Mouse (Mus musculus): ENCODE data around the gene Asap3. TPM values are rescaled to one million over a fixed set of nuclear protein-coding genes. Genes with fewer than 3 reads are reported as not detected.

Asap3 gene
- polyA plus RNA-seq (2014; fragmentation: Illumina TruSeq; extraction: RNeasy Lipid Tissue Mini Kit (QIAGEN cat#74804); ENCODE audit: low read depth, low replicate concordance), result 1.1 TPM

DNA sequence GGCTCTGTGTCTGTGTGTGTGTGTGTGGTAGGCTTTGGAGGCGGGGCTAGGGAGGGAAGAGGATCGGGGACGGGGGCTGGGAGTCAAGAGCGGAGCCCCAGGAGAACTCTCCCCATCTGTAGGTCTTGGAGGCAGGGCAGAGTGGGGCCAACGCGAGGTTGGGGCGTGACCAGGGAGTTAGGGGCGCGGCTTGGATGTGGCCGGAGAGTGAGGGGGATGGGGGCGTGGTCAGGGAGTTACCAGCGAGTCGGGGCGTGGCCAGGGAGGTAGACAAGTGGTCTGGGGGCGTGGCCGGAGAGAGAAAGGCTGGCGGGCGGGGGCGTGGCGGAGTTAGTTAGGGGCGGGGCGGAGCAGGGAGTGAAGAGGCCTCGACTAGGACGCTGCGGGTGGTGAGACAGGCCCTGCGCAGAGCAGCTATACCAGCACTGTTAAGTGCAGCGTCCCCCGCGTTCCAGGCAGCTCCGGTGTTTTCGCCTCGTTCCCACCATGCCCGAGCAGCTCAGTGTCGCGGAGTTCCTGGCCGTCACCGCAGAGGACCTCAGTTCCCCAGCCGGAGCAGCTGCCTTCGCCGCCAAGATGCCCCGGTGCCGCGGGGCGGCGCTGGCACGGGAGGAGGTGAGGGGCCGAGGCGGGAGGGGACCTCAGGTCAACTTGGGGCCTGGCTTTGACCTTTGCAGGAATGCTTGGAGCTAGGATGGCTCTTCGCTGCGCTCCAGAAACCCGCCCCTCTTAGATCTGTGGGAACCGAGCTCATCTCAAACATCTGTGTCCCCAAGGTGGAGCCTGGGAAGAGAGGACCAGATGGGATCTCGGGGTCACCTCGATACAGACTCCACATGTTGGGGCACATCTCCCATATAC, at the start of gene Asap3:
Gene Asap3, plus strand, starts transcription at position 333 of the 861 bp plus-strand sequence.

DNA sequence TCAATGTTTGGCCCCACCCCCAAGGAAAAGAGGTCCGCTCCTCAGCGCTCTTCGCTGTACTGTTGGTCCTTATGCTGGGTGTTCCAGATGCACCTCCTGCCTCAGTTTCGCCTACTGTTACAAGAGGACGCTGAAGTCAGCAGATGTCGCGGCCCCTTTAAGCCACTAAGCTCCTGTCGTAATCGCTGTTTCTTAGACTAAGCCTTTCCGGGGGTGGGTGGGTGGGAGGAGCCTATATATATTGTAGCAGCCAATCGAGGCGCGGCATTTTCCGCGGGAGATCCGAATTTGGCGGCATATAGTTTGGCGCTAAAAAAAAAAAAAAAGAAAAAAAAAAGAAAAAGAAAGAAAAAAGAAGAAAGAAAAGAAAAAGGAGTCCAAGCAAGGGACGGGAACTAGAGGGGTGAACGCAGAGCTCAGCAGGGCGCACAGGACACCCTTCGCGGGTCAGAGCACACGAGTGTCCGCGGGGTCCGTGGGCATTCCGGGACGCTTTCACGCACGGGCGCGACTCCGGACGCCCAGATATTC, 34.1 kb upstream of the Asap3 start, which contains the start of gene E2f2:
Gene E2f2, plus strand, starts transcription at position 384 of the 531 bp plus-strand sequence.

DNA sequence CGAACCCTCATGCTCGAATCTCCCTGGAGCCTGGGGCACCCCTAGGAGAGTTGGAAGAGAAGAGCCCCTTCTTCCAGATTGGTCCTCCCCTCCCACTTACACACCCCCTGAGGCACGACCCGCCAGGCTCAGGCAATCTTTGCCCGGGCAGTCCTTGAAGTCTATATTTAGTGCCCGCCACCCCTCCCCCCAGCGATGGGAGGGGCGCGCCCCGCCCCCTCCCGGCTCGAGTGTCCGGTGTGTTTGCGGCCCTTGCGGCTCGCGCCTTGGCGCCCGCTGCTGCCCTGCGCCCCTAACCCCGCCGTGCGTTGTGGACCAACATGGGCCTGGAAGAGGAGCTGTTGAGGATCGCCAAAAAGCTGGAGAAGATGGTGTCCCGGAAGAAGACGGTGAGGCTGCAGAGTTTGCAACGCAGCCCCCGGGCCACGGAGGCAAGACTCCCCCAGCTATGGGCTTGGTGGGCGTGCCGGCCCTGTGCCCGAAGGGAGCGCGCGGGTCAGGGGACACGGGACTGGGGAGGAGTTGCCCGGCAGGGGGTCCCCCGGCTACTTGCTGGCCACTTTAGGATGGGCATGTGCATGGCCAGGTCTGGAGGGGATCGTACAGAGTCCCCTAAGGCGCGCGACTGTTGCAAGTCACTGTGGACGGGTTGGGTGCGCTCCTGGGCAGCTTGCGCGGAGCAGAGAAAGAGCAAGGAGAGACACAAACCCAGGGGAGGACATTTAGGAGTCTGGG, 41.7 kb downstream of the Asap3 start, which contains the start of gene Tcea3:
Gene Tcea3, plus strand, starts transcription at position 1 of the 735 bp plus-strand sequence.

DNA sequence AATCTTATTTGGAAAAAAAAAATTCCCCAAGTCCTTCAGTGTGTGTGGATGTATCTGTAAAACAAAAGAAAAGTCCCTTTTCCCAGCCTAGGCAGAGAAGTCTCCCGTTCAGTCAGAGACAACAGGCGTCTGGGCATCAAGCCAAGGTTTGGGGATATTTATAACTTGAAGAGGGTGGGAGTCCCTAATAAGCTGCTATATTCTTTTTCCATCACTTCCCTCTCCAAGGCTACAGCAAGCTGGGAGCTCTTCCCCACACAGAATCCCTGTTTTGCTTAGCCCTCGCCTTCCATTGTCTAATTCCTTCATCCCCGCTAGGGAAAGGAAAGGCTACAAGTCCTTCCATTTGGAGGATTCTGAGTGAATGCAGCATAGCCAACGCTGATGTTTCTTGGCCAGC, 78.3 kb downstream of the Asap3 start, which contains the start of gene Zfp46:
Gene Zfp46, plus strand, starts transcription at position 229 of the 400 bp plus-strand sequence.

Other genes starting within 250 kb of the Asap3 start
- gene Gale, start 242.6 kb upstream of the Asap3 start, polyA plus RNA-seq (2014; fragmentation: Illumina TruSeq; extraction: RNeasy Lipid Tissue Mini Kit (QIAGEN cat#74804); ENCODE audit: low read depth, low replicate concordance), result 0.66 TPM
- 1.5 TPM for gene Lypla2, start 233.7 kb upstream of the Asap3 start, polyA plus RNA-seq (2014; fragmentation: Illumina TruSeq; extraction: RNeasy Lipid Tissue Mini Kit (QIAGEN cat#74804); ENCODE audit: low read depth, low replicate concordance)
- 30.9 TPM for gene Pithd1, start 219.1 kb upstream of the Asap3 start, polyA plus RNA-seq (2014; fragmentation: Illumina TruSeq; extraction: RNeasy Lipid Tissue Mini Kit (QIAGEN cat#74804); ENCODE audit: low read depth, low replicate concordance)
- 14.2 TPM for gene Eloa, start 184.6 kb upstream of the Asap3 start, polyA plus RNA-seq (2014; fragmentation: Illumina TruSeq; extraction: RNeasy Lipid Tissue Mini Kit (QIAGEN cat#74804); ENCODE audit: low read depth, low replicate concordance)
- 195 TPM for gene Rpl11, start 152.9 kb upstream of the Asap3 start, polyA plus RNA-seq (2014; fragmentation: Illumina TruSeq; extraction: RNeasy Lipid Tissue Mini Kit (QIAGEN cat#74804); ENCODE audit: low read depth, low replicate concordance)
- gene Id3, start 62.9 kb upstream of the Asap3 start, polyA plus RNA-seq (2014; fragmentation: Illumina TruSeq; extraction: RNeasy Lipid Tissue Mini Kit (QIAGEN cat#74804); ENCODE audit: low read depth, low replicate concordance), result 15.2 TPM
- gene E2f2, start 34.0 kb upstream of the Asap3 start, polyA plus RNA-seq (2014; fragmentation: Illumina TruSeq; extraction: RNeasy Lipid Tissue Mini Kit (QIAGEN cat#74804); ENCODE audit: low read depth, low replicate concordance), result 0.11 TPM
- gene Tcea3, start 41.4 kb downstream of the Asap3 start, polyA plus RNA-seq (2014; fragmentation: Illumina TruSeq; extraction: RNeasy Lipid Tissue Mini Kit (QIAGEN cat#74804); ENCODE audit: low read depth, low replicate concordance), result 32.7 TPM
- 2.1 TPM for gene Zfp46, start 78.3 kb downstream of the Asap3 start, polyA plus RNA-seq (2014; fragmentation: Illumina TruSeq; extraction: RNeasy Lipid Tissue Mini Kit (QIAGEN cat#74804); ENCODE audit: low read depth, low replicate concordance)
- gene Hnrnpr, start 104.6 kb downstream of the Asap3 start, polyA plus RNA-seq (2014; fragmentation: Illumina TruSeq; extraction: RNeasy Lipid Tissue Mini Kit (QIAGEN cat#74804); ENCODE audit: low read depth, low replicate concordance), result 44.7 TPM
- not detected for gene Htr1d, start 217.2 kb downstream of the Asap3 start, polyA plus RNA-seq (2014; fragmentation: Illumina TruSeq; extraction: RNeasy Lipid Tissue Mini Kit (QIAGEN cat#74804); ENCODE audit: low read depth, low replicate concordance)